Mouse (Mus musculus): ENCODE measurements at regions not wholly inside any gene's neighbourhood (a gene's known extent, or its start where the extent isn't known, plus 50 kb on each side); places are given as distances from the start of the nearest gene placed in this dataset.

DNA sequence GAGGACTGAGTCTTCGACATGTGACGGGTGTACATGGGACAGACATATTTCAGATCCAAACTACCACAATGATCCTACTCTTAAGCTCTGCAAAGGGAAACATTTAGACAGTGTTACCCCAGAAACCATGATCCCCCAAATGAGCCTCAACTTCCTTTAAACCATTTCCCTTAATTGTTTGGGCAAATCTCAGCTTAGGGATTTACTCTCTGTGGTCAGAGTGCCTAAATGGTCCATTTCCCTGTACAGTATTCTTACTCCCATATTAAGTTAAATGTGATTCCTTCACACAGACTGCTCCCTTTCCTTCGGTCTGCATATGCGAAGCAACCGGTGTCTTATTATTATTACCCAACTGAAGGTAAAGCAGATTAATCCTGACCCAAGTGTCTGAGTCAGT lies 128.4 kb upstream of the Jun start:
- Histone ChIP-seq H3K79me2 (ENCODE audit: control insufficient read depth, insufficient read depth, low read length) (no peaks in the 10 kb centered on the region), H3K27ac (replicated peaks; ENCODE audit: insufficient read depth, low read depth, low read length) (no peak overlapping the region), H3K4me3 (ENCODE audit: insufficient read depth, low read depth, low read length) (no peak overlapping the region), H3K27me3 (ENCODE audit: control insufficient read depth, insufficient read depth, low read length) (no peaks in the 10 kb centered on the region), H3K36me3 (ENCODE audit: control insufficient read depth, insufficient read depth, low read length) (no peaks in the 10 kb centered on the region), H3K9ac (ENCODE audit: low read depth, low read length) (no peak overlapping the region), H3K4me1 (ENCODE audit: control insufficient read depth, insufficient read depth, low read length) (no peaks in the 10 kb centered on the region)
- no peak for DNase-seq (ENCODE audit: extremely low read depth, low read depth, low spot score)
- WGBS = 99% methylated on average over 5 of the region's 5 CpGs
- no peak for TF ChIP-seq CTCF (IDR thresholded peaks at IDR 0.05; ENCODE audit: low read depth, low read length)
- TF ChIP-seq POLR2A (IDR thresholded peaks at IDR 0.05; ENCODE audit: extremely low read depth, insufficient read depth, low read length) = no peak

DNA sequence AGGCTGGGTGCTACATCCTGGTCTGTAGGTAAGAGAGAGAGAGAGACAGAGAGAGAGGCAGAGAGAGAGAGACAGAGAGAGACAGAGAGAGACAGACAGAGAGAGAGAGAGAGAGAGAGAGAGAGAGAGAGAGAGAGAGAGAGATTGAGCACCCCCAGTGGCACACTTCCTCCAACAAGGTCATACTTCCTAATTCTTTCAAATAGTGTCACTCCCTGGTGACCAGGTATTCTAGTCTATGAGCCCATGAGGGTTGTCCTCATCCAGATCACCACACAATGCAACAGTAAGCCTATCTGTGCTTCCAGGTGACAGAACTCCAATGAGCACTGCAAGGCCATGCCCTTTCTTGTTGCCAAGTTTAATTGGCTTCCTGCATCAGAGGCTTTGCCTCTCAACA lies 129.0 kb upstream of the Jun start:
- Histone ChIP-seq H3K27ac (replicated peaks; ENCODE audit: insufficient read depth, low read depth, low read length) (no peak overlapping the region), H3K27me3 (ENCODE audit: control insufficient read depth, insufficient read depth, low read length) (no peaks in the 10 kb centered on the region), H3K9ac (ENCODE audit: low read depth, low read length) (no peak overlapping the region), H3K4me3 (ENCODE audit: insufficient read depth, low read depth, low read length) (no peak overlapping the region), H3K36me3 (ENCODE audit: control insufficient read depth, insufficient read depth, low read length) (no peaks in the 10 kb centered on the region), H3K79me2 (ENCODE audit: control insufficient read depth, insufficient read depth, low read length) (no peaks in the 10 kb centered on the region), H3K4me1 (ENCODE audit: control insufficient read depth, insufficient read depth, low read length) (no peaks in the 10 kb centered on the region)
- DNase-seq (ENCODE audit: extremely low read depth, low read depth, low spot score) = no peak
- TF ChIP-seq POLR2A (IDR thresholded peaks at IDR 0.05; ENCODE audit: extremely low read depth, insufficient read depth, low read length) (no peak), CTCF (IDR thresholded peaks at IDR 0.05; ENCODE audit: low read depth, low read length) (no peak)

DNA sequence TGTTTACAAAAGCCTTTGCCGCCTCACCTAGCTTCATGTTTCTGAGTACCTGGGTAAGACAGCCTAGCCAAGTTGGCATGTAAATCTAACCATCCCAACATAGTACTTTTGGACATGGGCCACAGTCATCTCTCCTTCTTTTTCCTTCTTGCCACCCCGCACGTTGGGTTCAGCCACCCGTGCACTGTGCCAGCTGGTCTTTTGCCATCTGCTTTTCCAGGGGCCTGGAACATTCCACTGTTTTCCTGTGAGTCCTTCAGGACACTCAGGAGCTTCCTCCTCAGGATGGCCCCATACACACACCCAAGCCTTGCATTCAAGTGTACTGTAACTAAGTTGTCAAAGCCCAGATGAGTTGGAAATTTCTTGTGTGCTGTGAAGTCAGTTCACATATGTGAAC lies 132.2 kb upstream of the Jun start:
- Histone ChIP-seq H3K9ac (ENCODE audit: low read depth, low read length) (no peak overlapping the region), H3K4me1 (ENCODE audit: control insufficient read depth, insufficient read depth, low read length) (no peaks in the 10 kb centered on the region), H3K27me3 (ENCODE audit: control insufficient read depth, insufficient read depth, low read length) (no peaks in the 10 kb centered on the region), H3K4me3 (ENCODE audit: insufficient read depth, low read depth, low read length) (no peak overlapping the region), H3K79me2 (ENCODE audit: control insufficient read depth, insufficient read depth, low read length) (no peaks in the 10 kb centered on the region), H3K36me3 (ENCODE audit: control insufficient read depth, insufficient read depth, low read length) (no peaks in the 10 kb centered on the region), H3K27ac (replicated peaks; ENCODE audit: insufficient read depth, low read depth, low read length) (no peak overlapping the region)
- DNase-seq (ENCODE audit: extremely low read depth, low read depth, low spot score) = no peak
- WGBS = 50% methylated on average over 4 of the region's 4 CpGs
- no peak for TF ChIP-seq CTCF (IDR thresholded peaks at IDR 0.05; ENCODE audit: low read depth, low read length)
- TF ChIP-seq POLR2A (IDR thresholded peaks at IDR 0.05; ENCODE audit: extremely low read depth, insufficient read depth, low read length) = no peak

DNA sequence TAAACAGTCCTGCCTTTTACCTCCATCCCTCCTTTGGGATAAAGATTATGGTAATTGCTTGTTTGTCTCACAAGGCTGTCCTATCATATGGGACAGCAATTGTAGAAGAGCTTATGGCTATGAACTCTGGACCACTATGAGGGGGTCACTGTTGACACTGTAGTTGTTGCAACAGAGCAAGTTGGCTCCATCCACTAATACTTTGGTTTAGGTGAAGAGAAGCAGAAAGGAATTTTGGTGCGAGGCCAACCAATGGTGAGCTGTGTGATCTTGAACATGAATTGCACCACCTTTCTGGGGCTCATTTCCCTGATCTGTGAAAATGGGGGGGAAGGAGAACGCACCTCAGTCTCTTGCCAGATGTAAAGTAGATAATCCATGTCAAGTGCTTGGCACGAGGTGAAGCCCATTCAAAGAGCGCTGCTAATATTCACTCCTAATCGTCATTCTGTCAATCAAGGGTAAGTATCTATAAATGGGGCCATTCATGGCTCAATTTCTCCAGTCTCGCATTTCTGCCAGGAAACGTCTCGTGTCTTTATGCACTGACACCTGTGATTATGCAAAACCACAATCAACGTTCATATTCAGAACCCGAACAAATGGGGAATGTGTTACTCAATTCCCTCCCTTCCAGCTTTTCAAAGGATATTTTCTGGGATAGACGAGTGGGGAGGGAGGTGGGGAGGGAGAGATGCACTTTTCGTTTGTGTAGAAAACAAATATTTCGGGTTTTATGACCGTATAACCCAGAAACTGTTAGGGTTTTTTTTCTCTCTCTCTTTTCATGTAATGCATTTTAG lies 133.3 kb upstream of the Jun start:
- TF ChIP-seq CTCF (IDR thresholded peaks at IDR 0.05; ENCODE audit: low read depth, low read length) = no peak
- TF ChIP-seq POLR2A (IDR thresholded peaks at IDR 0.05; ENCODE audit: extremely low read depth, insufficient read depth, low read length) = no peak
- Histone ChIP-seq H3K79me2 (ENCODE audit: control insufficient read depth, insufficient read depth, low read length) (no peaks in the 10 kb centered on the region), H3K4me3 (ENCODE audit: insufficient read depth, low read depth, low read length) (no peak overlapping the region), H3K36me3 (ENCODE audit: control insufficient read depth, insufficient read depth, low read length) (no peaks in the 10 kb centered on the region), H3K27ac (replicated peaks; ENCODE audit: insufficient read depth, low read depth, low read length) (no peak overlapping the region), H3K9ac (ENCODE audit: low read depth, low read length) (no peak overlapping the region), H3K4me1 (ENCODE audit: control insufficient read depth, insufficient read depth, low read length) (no peaks in the 10 kb centered on the region), H3K27me3 (ENCODE audit: control insufficient read depth, insufficient read depth, low read length) (no peaks in the 10 kb centered on the region)
- no peak for DNase-seq (ENCODE audit: extremely low read depth, low read depth, low spot score)
- 77% methylated on average over 14 of the region's 14 CpGs for WGBS

DNA sequence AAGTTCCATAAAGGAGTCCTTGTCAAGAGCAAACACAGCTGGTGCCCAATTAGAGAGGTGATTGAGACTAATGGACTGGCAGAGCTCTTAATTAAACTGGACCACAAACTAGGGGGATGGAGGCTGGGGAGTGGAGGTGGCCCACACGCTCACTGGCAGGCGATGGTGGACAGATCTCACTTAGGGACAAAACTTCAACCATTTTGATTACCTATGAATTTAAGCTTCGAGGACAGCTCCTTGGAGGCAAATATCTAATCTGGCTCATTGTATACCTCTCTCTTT lies 133.8 kb upstream of the Jun start:
- Histone ChIP-seq H3K27me3 (ENCODE audit: control insufficient read depth, insufficient read depth, low read length) (no peaks in the 10 kb centered on the region), H3K9ac (ENCODE audit: low read depth, low read length) (no peak overlapping the region), H3K36me3 (ENCODE audit: control insufficient read depth, insufficient read depth, low read length) (no peaks in the 10 kb centered on the region), H3K79me2 (ENCODE audit: control insufficient read depth, insufficient read depth, low read length) (no peaks in the 10 kb centered on the region), H3K4me1 (ENCODE audit: control insufficient read depth, insufficient read depth, low read length) (no peaks in the 10 kb centered on the region), H3K4me3 (ENCODE audit: insufficient read depth, low read depth, low read length) (no peak overlapping the region), H3K27ac (replicated peaks; ENCODE audit: insufficient read depth, low read depth, low read length) (no peak overlapping the region)
- no peak for DNase-seq (ENCODE audit: extremely low read depth, low read depth, low spot score)
- no peak for TF ChIP-seq CTCF (IDR thresholded peaks at IDR 0.05; ENCODE audit: low read depth, low read length)
- TF ChIP-seq POLR2A (IDR thresholded peaks at IDR 0.05; ENCODE audit: extremely low read depth, insufficient read depth, low read length) = no peak
- 90% methylated on average over 3 of the region's 3 CpGs for WGBS

DNA sequence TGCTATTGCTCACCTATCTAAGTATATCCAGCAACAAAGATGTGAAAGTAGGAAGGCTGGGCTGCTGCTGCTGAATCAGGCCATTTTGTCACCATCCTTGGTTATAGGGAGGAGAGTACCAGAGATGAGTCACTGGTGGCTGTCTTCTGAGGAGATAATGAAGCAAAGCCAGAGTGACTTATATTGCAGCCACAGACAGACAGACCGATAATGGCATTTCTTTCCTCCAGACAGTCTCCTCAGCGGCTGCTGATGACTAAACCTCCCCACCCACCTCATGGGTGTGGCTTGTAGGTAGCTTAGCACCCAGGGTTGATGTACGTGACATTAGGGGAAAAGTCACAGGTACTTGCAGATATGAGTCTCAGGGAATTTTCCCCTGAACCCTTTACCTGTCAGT lies 136.1 kb upstream of the Jun start:
- no peak overlapping the region for H3K4me3 ChIP-seq (ENCODE audit: insufficient read depth, low read depth, low read length)
- no peaks in the 10 kb centered on the region for H3K27me3 ChIP-seq (ENCODE audit: control insufficient read depth, insufficient read depth, low read length)
- no peak overlapping the region for H3K9ac ChIP-seq (ENCODE audit: low read depth, low read length)
- H3K4me1 ChIP-seq (ENCODE audit: control insufficient read depth, insufficient read depth, low read length) = no peaks in the 10 kb centered on the region
- 91% methylated on average over 3 of the region's 3 CpGs for WGBS
- TF ChIP-seq CTCF (IDR thresholded peaks at IDR 0.05; ENCODE audit: low read depth, low read length) (no peak), POLR2A (IDR thresholded peaks at IDR 0.05; ENCODE audit: extremely low read depth, insufficient read depth, low read length) (no peak)
- no peaks in the 10 kb centered on the region for H3K79me2 ChIP-seq (ENCODE audit: control insufficient read depth, insufficient read depth, low read length)
- H3K36me3 ChIP-seq (ENCODE audit: control insufficient read depth, insufficient read depth, low read length) = no peaks in the 10 kb centered on the region
- DNase-seq (ENCODE audit: extremely low read depth, low read depth, low spot score) = no peak
- no peak overlapping the region for H3K27ac ChIP-seq (replicated peaks; ENCODE audit: insufficient read depth, low read depth, low read length)

Measured in liver, adult 2 months (tissue).